Mouse (Mus musculus): ENCODE measurements at regions not wholly inside any gene's neighbourhood (a gene's known extent, or its start where the extent isn't known, plus 50 kb on each side); places are given as distances from the start of the nearest gene placed in this dataset.
A peak's percentile ranks its signal among the peaks of the same experiment; 100 is the strongest.

- no peak for DNase-seq
Measured at GRCm38 (mm10) chr11:91862138-91862537, 284.8 kb upstream of the Kif2b start.

- DNase-seq = no peak
Measured at GRCm38 (mm10) chr11:91856473-91856872, 279.1 kb upstream of the Kif2b start.

- DNase-seq = no peak
Measured at GRCm38 (mm10) chr11:91831113-91831512, 253.8 kb upstream of the Kif2b start.

GRCm38 (mm10) chr11:91820826-91821225 lies 243.5 kb upstream of the Kif2b start:
- peak; percentile 13 for DNase-seq
